Mouse (Mus musculus) subcutaneous adipose tissue, adult 2 months (tissue): Measurements from ENCODE around the gene Olfr645. TPM values are rescaled to one million over a fixed set of nuclear protein-coding genes. Genes with fewer than 3 reads are reported as not detected.

Experiments
- polyA plus RNA-seq: library from polyadenylated mRNA; depleted of rRNA; stranded (reverse); fragments of >200 nt; gene quantifications from 2 replicates; pipeline ENCODE4 v1.2.3, GENCODE M21; 2012; ENCODE audit warnings: low replicate concordance; rRNA removed

Gene Olfr645
- polyA plus RNA-seq: not detected in 2 replicates

DNA sequence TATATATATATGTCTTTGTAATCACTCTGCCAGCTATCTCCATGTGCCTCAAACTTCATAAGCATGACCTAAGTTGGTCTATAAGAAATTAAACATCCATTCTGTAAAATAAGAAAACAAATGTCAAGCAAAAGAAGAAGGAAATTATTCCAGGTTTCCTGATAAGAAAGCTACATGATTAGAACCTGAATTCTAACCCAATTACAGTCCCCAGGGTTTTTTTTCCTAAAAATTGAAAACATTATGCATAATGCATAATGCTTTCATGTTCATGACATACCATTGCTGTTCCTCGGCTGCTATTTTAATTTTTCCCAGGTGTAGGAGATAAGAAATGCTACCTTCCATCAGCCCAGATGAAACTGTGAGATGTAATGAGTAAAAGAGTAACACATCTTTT, at the start of gene Olfr645:
TSS of gene Olfr645 (minus strand) at position 101 of the 400 bp plus-strand sequence.

DNA sequence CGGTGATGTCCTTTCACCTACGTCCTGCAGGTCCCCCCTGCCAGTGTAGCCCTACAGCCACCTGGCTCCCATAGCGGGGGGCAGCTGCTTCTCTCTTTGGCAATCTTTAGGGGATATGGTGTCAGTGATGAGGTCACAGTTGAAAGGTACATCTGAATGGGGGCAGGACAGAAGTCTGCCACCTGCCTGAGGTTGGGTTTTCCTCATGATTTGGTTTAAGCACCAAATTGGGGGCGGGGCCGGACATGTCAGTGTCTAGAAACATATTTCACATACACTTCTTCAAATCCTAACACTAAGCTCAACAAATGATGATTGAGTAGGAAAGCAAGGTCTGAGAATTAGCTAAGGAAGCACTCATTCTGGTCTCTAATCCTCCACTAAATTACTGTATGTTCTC, 44.5 kb upstream of the Olfr645 start, which contains the start of gene Ubqln5:
TSS of gene Ubqln5 (minus strand) at position 101 of the 400 bp plus-strand sequence.

DNA sequence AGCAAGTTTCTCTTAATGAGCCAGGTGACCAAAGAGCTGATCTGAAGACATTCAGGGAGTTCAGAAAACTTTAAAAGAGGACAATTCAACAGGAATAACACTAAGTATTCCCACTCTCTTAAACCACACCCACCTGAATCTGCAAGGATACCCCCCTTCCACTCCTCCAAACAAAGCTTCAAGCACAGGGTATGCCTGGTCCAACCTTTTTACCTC, 19.4 kb upstream of the Olfr645 start, which contains the start of gene Olfr646:
TSS of gene Olfr646 (plus strand) at position 117 of the 216 bp plus-strand sequence.

DNA sequence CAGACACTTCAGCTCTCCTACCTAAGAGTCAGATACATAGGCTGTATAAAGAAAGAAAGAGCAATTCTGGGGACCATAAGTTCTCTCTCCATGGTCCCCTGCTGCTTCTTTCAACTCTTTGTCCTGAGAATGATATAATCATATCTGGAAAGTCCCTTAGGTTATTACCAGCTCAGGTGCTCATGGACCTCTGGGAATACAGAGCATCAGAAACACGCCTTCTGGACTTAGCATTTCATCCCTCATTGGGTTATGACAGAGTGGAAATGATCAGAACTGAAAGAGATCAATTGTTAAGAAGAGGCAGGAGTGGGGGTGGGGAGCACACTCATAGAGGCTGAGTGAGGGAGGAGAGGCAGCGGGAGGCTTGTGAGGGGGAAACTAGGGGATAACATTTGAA, 13.5 kb downstream of the Olfr645 start, which contains the start of gene Olfr644:
TSS of gene Olfr644 (minus strand) at position 101 of the 400 bp plus-strand sequence.

DNA sequence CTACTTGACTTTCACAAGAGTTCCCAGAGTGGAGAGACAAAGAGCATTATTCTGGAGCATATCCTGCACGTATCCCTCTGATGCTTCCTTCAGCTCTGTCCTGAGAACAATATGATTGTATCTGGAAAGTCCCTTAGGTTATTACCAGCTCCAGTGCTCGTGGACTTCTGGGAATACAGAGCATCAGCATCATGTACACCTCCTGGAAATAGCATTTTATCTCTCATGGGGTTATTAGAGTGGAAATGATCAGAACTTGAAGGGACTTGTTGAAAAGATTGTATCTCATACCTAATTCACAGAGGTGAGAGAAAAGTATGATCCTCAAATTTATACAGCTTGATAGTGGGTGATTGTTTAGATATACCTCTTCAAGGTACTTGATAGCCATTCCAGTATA, 23.9 kb downstream of the Olfr645 start, which contains the start of gene 4930516K23Rik:
TSS of gene 4930516K23Rik (minus strand) at position 101 of the 400 bp plus-strand sequence.

DNA sequence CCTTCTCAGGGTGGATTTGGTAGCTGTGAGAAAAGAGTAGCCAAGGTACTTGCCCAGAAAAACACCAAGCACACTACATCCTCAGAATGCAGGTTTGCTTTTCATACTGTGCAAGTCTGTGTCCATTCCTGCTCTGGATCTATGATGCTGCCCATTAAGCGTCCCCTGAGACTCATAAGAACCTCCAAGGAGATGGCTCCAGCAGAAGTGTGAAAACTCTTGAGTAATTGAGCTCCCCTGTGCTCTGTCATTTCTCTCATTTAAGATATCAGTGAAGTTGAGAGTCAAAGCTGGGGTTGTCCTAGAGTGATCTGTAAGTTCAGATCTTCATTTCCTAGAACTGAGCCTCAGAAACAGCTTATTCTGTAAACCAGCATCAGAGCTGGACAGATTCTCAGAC, 32.7 kb downstream of the Olfr645 start, which contains the start of gene Olfr642:
TSS of gene Olfr642 (minus strand) at position 101 of the 400 bp plus-strand sequence.

DNA sequence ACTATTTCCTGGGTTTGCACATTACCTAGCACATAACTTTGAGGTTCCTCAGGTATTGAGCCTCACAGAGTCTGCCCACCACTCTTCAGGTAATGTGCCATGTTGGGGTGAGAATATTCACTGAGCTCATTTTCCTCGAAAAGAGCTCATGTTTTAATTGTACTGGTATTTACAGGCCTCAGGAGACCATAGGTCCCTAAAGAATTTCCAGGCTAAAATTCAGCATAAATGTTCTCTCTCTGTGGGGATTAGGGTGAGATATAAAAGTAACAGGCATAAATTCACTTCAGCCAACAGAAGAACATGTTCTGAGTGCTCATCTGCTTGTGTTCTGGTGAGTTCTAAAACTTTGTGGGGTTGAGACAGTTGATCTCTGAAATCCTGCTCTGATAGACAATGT, 50.1 kb downstream of the Olfr645 start, which contains the start of gene Olfr641:
TSS of gene Olfr641 (plus strand) at position 301 of the 400 bp plus-strand sequence.

Other genes starting within 250 kb of the Olfr645 start
- gene Hbb-bh2, start 244.9 kb downstream of the Olfr645 start, polyA plus RNA-seq: not detected in 2 replicates
- gene Hbb-bh1, start 242.3 kb downstream of the Olfr645 start, polyA plus RNA-seq: not detected in 2 replicates
- gene Hbb-y, start 232.2 kb downstream of the Olfr645 start, polyA plus RNA-seq: not detected in 2 replicates
- gene Olfr66, start 199.2 kb downstream of the Olfr645 start, polyA plus RNA-seq: not detected in 2 replicates
- not detected in 2 replicates for gene Olfr64, start 191.0 kb downstream of the Olfr645 start, polyA plus RNA-seq
- not detected in 2 replicates for gene Olfr65, start 182.0 kb downstream of the Olfr645 start, polyA plus RNA-seq
- gene Olfr631, start 156.6 kb downstream of the Olfr645 start, polyA plus RNA-seq: not detected in 2 replicates
- gene Olfr632, start 151.1 kb downstream of the Olfr645 start, polyA plus RNA-seq: not detected in 2 replicates
- gene Olfr633, start 141.0 kb downstream of the Olfr645 start, polyA plus RNA-seq: not detected in 2 replicates
- gene Olfr635, start 114.3 kb downstream of the Olfr645 start, polyA plus RNA-seq: not detected in 2 replicates
- gene Olfr638, start 86.7 kb downstream of the Olfr645 start, polyA plus RNA-seq: not detected in 2 replicates
- gene Olfr639, start 68.2 kb downstream of the Olfr645 start, polyA plus RNA-seq: not detected in 2 replicates
- gene Olfr640, start 59.9 kb downstream of the Olfr645 start, polyA plus RNA-seq: not detected in 2 replicates
- not detected in 2 replicates for gene Olfr641, start 50.0 kb downstream of the Olfr645 start, polyA plus RNA-seq
- not detected in 2 replicates for gene Olfr642, start 32.8 kb downstream of the Olfr645 start, polyA plus RNA-seq
- not detected in 2 replicates for gene 4930516K23Rik, start 24.0 kb downstream of the Olfr645 start, polyA plus RNA-seq
- gene Olfr644, start 13.6 kb downstream of the Olfr645 start, polyA plus RNA-seq: not detected in 2 replicates
- not detected in 2 replicates for gene Olfr646, start 19.4 kb upstream of the Olfr645 start, polyA plus RNA-seq
- not detected in 2 replicates for gene Ubqln5, start 44.4 kb upstream of the Olfr645 start, polyA plus RNA-seq
- gene Olfr643, start 51.9 kb upstream of the Olfr645 start, polyA plus RNA-seq: not detected in 2 replicates
- not detected in 2 replicates for gene Ubqln3, start 57.8 kb upstream of the Olfr645 start, polyA plus RNA-seq
- gene Ubqlnl, start 65.1 kb upstream of the Olfr645 start, polyA plus RNA-seq: not detected in 2 replicates
- not detected in 2 replicates for gene Olfm5, start 79.4 kb upstream of the Olfr645 start, polyA plus RNA-seq
- 0.08 TPM in 1 of 2 replicates, not detected in the other for gene Olfr648, start 97.9 kb upstream of the Olfr645 start, polyA plus RNA-seq
- not detected in 2 replicates for gene Olfr649, start 110.5 kb upstream of the Olfr645 start, polyA plus RNA-seq
- 1.3 TPM in 2 replicates for gene Trim6, start 133.3 kb upstream of the Olfr645 start, polyA plus RNA-seq
- gene Trim34a, start 159.0 kb upstream of the Olfr645 start, polyA plus RNA-seq: 6.3 and 7.0 TPM in 2 replicates
- 0.64 and 0.89 TPM in 2 replicates for gene Trim5, start 202.6 kb upstream of the Olfr645 start, polyA plus RNA-seq
- gene Trim12a, start 230.0 kb upstream of the Olfr645 start, polyA plus RNA-seq: 4.5 and 6.4 TPM in 2 replicates
- gene Trim34b, start 244.0 kb upstream of the Olfr645 start, polyA plus RNA-seq: 4.3 and 5.3 TPM in 2 replicates